ENCODE assay signal across 29 mouse cellular contexts in genomic region chr7:96494057-96494456, GRCm38 (mm10).
A peak's percentile ranks its signal among the peaks of the same experiment; 100 is the strongest.
DNase-seq lines count a peak whose midpoint lies in the region; ATAC-seq and TF ChIP-seq lines count a peak whose summit lies in the region.
"Had no signal": no experiment of that assay in that cellular context is flagged by ENCODE, and none has a peak within 500 bp of the region (broad histone marks: within the 10 kb centered on the region; RNA-seq: fewer than 3 reads in every experiment).

No protein-coding gene starts in this region.

- TF ChIP-seq CTCF in E14TG2a.4 (conservative IDR thresholded peaks at IDR 0.05; ENCODE audit: low read length) = no peak
- TF ChIP-seq CTCF in olfactory bulb, adult 2 months (IDR thresholded peaks at IDR 0.05; ENCODE audit: insufficient read depth, low read depth, low read length) = no peak

- H3K4me3 ChIP-seq in E14TG2a.4 (replicated peaks; ENCODE audit: low read length) = peak overlapping the region; percentile 11; the same call in 1 of the 2 replicates
- no peak overlapping the region for H3K4me3 ChIP-seq in olfactory bulb, adult 2 months (ENCODE audit: insufficient read depth, low read depth, low read length)
- H3K4me3 ChIP-seq: embryonic facial prominence, embryonic 13.5 days; heart, adult 2 months; heart, embryonic 12.5 days; left cerebral cortex, adult 2 months; limb, embryonic 13.5 days; lung, embryonic 15.5 days; midbrain, embryonic 12.5 days; myocyte; neural tube, embryonic 12.5 days; stomach, embryonic 15.5 days had no signal

- H3K27ac ChIP-seq in olfactory bulb, adult 2 months (ENCODE audit: insufficient read depth, low read depth, low read length) = peak overlapping the region; percentile 36; the same call in 1 of the 2 replicates
- H3K27ac ChIP-seq: embryonic facial prominence, embryonic 13.5 days; heart, adult 2 months; hindbrain, embryonic 14.5 days; left cerebral cortex, adult 2 months; limb, embryonic 13.5 days; lung, embryonic 15.5 days; midbrain, embryonic 12.5 days; neural tube, embryonic 12.5 days; stomach, embryonic 15.5 days had no signal

- 60% methylated on average over 16 of the region's 16 CpGs for WGBS in olfactory bulb, adult 2 months

- peak; percentile 6 for DNase-seq in CD4-positive, CD25-positive, alpha-beta regulatory T cell, adult 2 months (ENCODE audit: low read depth, low spot score)
- DNase-seq in R1 (ENCODE audit: low read depth, low spot score) = peak; percentile 70
- no peak for DNase-seq in cerebellum, adult 8-10 months
- DNase-seq: adrenal gland, postnatal 14 days; cerebellum, adult 11-12 months; cerebellum, postnatal 10 days; heart, adult 2 months; heart, postnatal 4 days; kidney, adult 11 months; kidney, postnatal 14 days; lung, postnatal 4 days had no signal

- peaks cover 8% of the 10 kb centered on the region for H3K27me3 ChIP-seq in E14TG2a.4 (ENCODE audit: insufficient read depth, low read length)
- H3K27me3 ChIP-seq: embryonic facial prominence, embryonic 13.5 days; heart, embryonic 12.5 days; limb, embryonic 13.5 days; lung, embryonic 15.5 days; megakaryocyte, embryonic 14.5 days; midbrain, embryonic 12.5 days; neural tube, embryonic 12.5 days; Patski; stomach, embryonic 15.5 days had no signal

- no peaks in the 10 kb centered on the region for H3K36me3 ChIP-seq in E14TG2a.4 (ENCODE audit: insufficient read depth, low read length)
- H3K36me3 ChIP-seq: embryonic facial prominence, embryonic 13.5 days; G1E; heart, embryonic 12.5 days; limb, embryonic 13.5 days; lung, embryonic 15.5 days; midbrain, embryonic 12.5 days; neural tube, embryonic 12.5 days; stomach, embryonic 15.5 days had no signal

- ATAC-seq in CD4-positive, CD25-positive, alpha-beta regulatory T cell, adult 4 months = no peak
- no peak for ATAC-seq in erythroid progenitor cell, adult 5-6 weeks (replicated peaks; ENCODE audit: low FRiP score, poor library complexity, severe bottlenecking)
- ATAC-seq: inflammation-experienced regulatory T-cells, adult 6 months; Patski had no signal

- peaks cover 46% of the 10 kb centered on the region for H3K4me1 ChIP-seq in E14TG2a.4 (replicated peaks; ENCODE audit: low read depth, low read length)
- peaks cover 33% of the 10 kb centered on the region for H3K4me1 ChIP-seq in olfactory bulb, adult 2 months (ENCODE audit: control insufficient read depth, insufficient read depth, low read length)
- H3K4me1 ChIP-seq: heart, embryonic 12.5 days; limb, embryonic 13.5 days; lung, embryonic 15.5 days; megakaryocyte, embryonic 14.5 days; midbrain, embryonic 12.5 days; neural tube, embryonic 12.5 days; stomach, embryonic 15.5 days had no signal

- H3K9me3 ChIP-seq in E14TG2a.4 (ENCODE audit: low read length) = no peaks in the 10 kb centered on the region
- H3K9me3 ChIP-seq: embryonic facial prominence, embryonic 13.5 days; heart, embryonic 12.5 days; limb, embryonic 13.5 days; lung, embryonic 15.5 days; megakaryocyte, embryonic 14.5 days; midbrain, embryonic 12.5 days; neural tube, embryonic 12.5 days; stomach, embryonic 15.5 days had no signal

- no peak for TF ChIP-seq POLR2A in olfactory bulb, adult 2 months (IDR thresholded peaks at IDR 0.05; ENCODE audit: insufficient read depth, low read depth, low read length)
